Mouse (Mus musculus) heart, adult 10 weeks (tissue): ENCODE results near the gene Samd4. TPM values are rescaled to one million over a fixed set of nuclear protein-coding genes. Genes with fewer than 3 reads are reported as not detected.

Source experiments
- polyA plus RNA-seq: library from polyadenylated mRNA; stranded (reverse); fragments of 350-450 nt; fragmentation: Illumina TruSeq; extraction: RNeasy Lipid Tissue Mini Kit (QIAGEN cat#74804); gene quantifications from one replicate; pipeline ENCODE4 v1.2.3, GENCODE M21; 2014; ENCODE audit warnings: low read depth, low replicate concordance

The Samd4 gene
- polyA plus RNA-seq, result 30.3 TPM

DNA sequence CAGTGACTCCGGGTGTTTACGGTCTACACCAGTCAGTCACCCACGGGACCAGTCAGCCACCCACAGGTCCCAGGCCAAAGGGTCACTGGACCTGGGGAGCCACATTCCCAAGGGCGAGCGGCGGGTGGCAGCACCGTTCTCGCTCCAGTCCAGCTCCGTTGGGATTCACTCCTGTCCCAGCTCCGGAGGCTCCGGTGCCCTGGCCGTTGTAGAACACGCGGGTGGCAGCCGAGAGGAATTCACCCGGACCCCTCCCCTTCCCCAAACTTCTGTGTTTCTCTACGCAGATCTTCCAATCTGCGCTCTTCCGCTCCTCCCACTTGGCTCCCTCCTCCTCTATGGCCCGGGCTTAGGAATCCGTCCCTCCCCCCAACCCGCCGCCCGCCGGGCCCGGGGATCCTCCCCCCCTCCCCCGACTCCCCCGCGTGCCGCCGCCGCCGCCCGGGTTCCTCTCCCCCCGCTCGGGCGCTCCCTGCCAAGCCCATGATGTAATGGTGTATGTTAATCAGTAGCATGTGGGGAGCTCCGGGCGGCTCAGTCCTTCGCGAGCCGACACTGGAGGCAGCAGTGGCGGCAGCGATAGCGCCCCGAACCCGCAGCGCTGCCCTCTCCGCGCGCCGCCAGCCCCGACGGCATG is at the start of gene Samd4:
Gene Samd4 (plus strand): TSS at position 424 of the 637 bp plus-strand sequence.

Other genes starting within 250 kb of the Samd4 start
- not detected for gene Cdkn3, start 122.3 kb upstream of the Samd4 start, polyA plus RNA-seq
- 60.8 TPM for gene Cnih1, start 94.4 kb upstream of the Samd4 start, polyA plus RNA-seq
- 28.2 TPM for gene Gmfb, start 60.6 kb upstream of the Samd4 start, polyA plus RNA-seq
- 45.0 TPM for gene Cgrrf1, start 50.7 kb upstream of the Samd4 start, polyA plus RNA-seq